Mouse (Mus musculus): ENCODE results near the gene Msl1. TPM values are rescaled to one million over a fixed set of nuclear protein-coding genes. Genes with fewer than 3 reads are reported as not detected.

Gene Msl1
- polyA plus RNA-seq, 1 experiment from 2014 or later: 18.0 TPM

DNA sequence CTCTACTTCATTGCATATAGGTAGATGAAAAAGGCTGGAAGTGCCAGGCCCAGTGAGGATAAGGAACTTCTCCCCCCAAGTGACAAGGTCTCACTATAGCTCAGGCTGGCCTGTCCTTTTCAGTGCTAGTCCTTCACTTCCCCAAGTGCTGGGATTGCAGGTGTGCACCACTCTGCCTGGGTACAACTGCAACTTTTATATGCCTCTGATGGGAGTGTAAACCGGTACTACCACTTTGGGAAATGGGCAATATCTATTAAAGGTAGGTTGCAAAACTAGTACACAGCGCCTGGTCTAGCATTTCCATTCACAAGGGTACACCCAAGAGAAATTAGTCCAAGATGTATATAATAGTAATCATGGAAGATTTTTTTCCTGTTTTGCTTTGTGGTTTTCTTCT lies 59.3 kb downstream of the Msl1 start:
- Histone ChIP-seq H3K4me1 (ENCODE audit: control insufficient read depth, insufficient read depth, low read length) (peaks cover 3% of the 10 kb centered on the region; the same call in 1 of the 2 replicates), H3K27me3 (ENCODE audit: control insufficient read depth, insufficient read depth, low read length) (no peaks in the 10 kb centered on the region), H3K36me3 (ENCODE audit: control insufficient read depth, insufficient read depth, low read length) (no peaks in the 10 kb centered on the region), H3K4me3 (replicated peaks; ENCODE audit: low read length) (no peak overlapping the region), H3K4me2 (ENCODE audit: low read depth, low read length) (no peak overlapping the region), H3K27ac (ENCODE audit: low read length) (no peak overlapping the region), H3K9ac (ENCODE audit: low read length) (no peak overlapping the region), H3K9me3 (replicated peaks; ENCODE audit: control insufficient read depth, low read length) (no peaks in the 10 kb centered on the region)
- ATAC-seq (ENCODE audit: insufficient read depth, low FRiP score): no peak
- 87% methylated on average over 2 of the region's 2 CpGs for WGBS

Other genes starting within 250 kb of the Msl1 start
- gene Ikzf3, start 249.5 kb upstream of the Msl1 start, polyA plus RNA-seq (2015; fragmentation: Nextera tagmentation; extraction: Ambion mirVana): 0.31 and 0.54 TPM in 2 replicates
- gene Zpbp2, start 244.4 kb upstream of the Msl1 start, polyA plus RNA-seq (2015; fragmentation: Nextera tagmentation; extraction: Ambion mirVana): 0.18 and 0.19 TPM in 2 replicates
- gene Ormdl3, start 208.1 kb upstream of the Msl1 start, polyA plus RNA-seq (2015; fragmentation: Nextera tagmentation; extraction: Ambion mirVana): 56.8 and 61.0 TPM in 2 replicates
- not detected in 2 replicates for gene Lrrc3c, start 197.2 kb upstream of the Msl1 start, polyA plus RNA-seq (2015; fragmentation: Nextera tagmentation; extraction: Ambion mirVana)
- 0.39 and 1.6 TPM in 2 replicates for gene Gm12355, start 169.9 kb upstream of the Msl1 start, polyA plus RNA-seq (2015; fragmentation: Nextera tagmentation; extraction: Ambion mirVana)
- not detected in 2 replicates for gene Gsdma3, start 169.2 kb upstream of the Msl1 start, polyA plus RNA-seq (2015; fragmentation: Nextera tagmentation; extraction: Ambion mirVana)
- 0.45 and 0.87 TPM in 2 replicates for gene Gsdma2, start 148.8 kb upstream of the Msl1 start, polyA plus RNA-seq (2015; fragmentation: Nextera tagmentation; extraction: Ambion mirVana)
- gene Gsdma, start 131.2 kb upstream of the Msl1 start, polyA plus RNA-seq (2015; fragmentation: Nextera tagmentation; extraction: Ambion mirVana): 3.7 and 8.3 TPM in 2 replicates
- 147 and 157 TPM in 2 replicates for gene Psmd3, start 113.0 kb upstream of the Msl1 start, polyA plus RNA-seq (2015; fragmentation: Nextera tagmentation; extraction: Ambion mirVana)
- gene Csf3, start 94.3 kb upstream of the Msl1 start, polyA plus RNA-seq (2015; fragmentation: Nextera tagmentation; extraction: Ambion mirVana): not detected in 2 replicates
- 42.2 and 44.2 TPM in 2 replicates for gene Med24, start 66.1 kb upstream of the Msl1 start, polyA plus RNA-seq (2015; fragmentation: Nextera tagmentation; extraction: Ambion mirVana)
- gene Thra, start 54.9 kb upstream of the Msl1 start, polyA plus RNA-seq (2015; fragmentation: Nextera tagmentation; extraction: Ambion mirVana): 32.9 and 37.8 TPM in 2 replicates
- 2.6 and 4.1 TPM in 2 replicates for gene Nr1d1, start 20.2 kb upstream of the Msl1 start, polyA plus RNA-seq (2015; fragmentation: Nextera tagmentation; extraction: Ambion mirVana)
- gene Casc3, start 9.4 kb downstream of the Msl1 start, polyA plus RNA-seq (2015; fragmentation: Nextera tagmentation; extraction: Ambion mirVana): 25.1 and 26.3 TPM in 2 replicates
- 6.5 and 7.8 TPM in 2 replicates for gene Rapgefl1, start 41.3 kb downstream of the Msl1 start, polyA plus RNA-seq (2015; fragmentation: Nextera tagmentation; extraction: Ambion mirVana)
- 5.0 and 5.3 TPM in 2 replicates for gene Wipf2, start 68.1 kb downstream of the Msl1 start, polyA plus RNA-seq (2015; fragmentation: Nextera tagmentation; extraction: Ambion mirVana)
- gene Cdc6, start 112.3 kb downstream of the Msl1 start, polyA plus RNA-seq (2015; fragmentation: Nextera tagmentation; extraction: Ambion mirVana): 26.9 and 28.1 TPM in 2 replicates
- 28.8 and 30.1 TPM in 2 replicates for gene Rara, start 132.3 kb downstream of the Msl1 start, polyA plus RNA-seq (2015; fragmentation: Nextera tagmentation; extraction: Ambion mirVana)
- gene Gjd3, start 187.5 kb downstream of the Msl1 start, polyA plus RNA-seq (2015; fragmentation: Nextera tagmentation; extraction: Ambion mirVana): 0.44 TPM in 1 of 2 replicates, not detected in the other
- 186 and 188 TPM in 2 replicates for gene Top2a, start 228.7 kb downstream of the Msl1 start, polyA plus RNA-seq (2015; fragmentation: Nextera tagmentation; extraction: Ambion mirVana)
- 411 and 440 TPM in 2 replicates for gene Igfbp4, start 245.7 kb downstream of the Msl1 start, polyA plus RNA-seq (2015; fragmentation: Nextera tagmentation; extraction: Ambion mirVana)